Mouse (Mus musculus) brain, adult 2 months (tissue): Measurements from ENCODE around the gene Fut11.

ENCODE experiments used
- DNase-seq: peaks from one replicate; pipeline ENCODE4 v3.0.0; 2011; ENCODE audit warnings: low read depth, low spot score

Gene Fut11

DNA sequence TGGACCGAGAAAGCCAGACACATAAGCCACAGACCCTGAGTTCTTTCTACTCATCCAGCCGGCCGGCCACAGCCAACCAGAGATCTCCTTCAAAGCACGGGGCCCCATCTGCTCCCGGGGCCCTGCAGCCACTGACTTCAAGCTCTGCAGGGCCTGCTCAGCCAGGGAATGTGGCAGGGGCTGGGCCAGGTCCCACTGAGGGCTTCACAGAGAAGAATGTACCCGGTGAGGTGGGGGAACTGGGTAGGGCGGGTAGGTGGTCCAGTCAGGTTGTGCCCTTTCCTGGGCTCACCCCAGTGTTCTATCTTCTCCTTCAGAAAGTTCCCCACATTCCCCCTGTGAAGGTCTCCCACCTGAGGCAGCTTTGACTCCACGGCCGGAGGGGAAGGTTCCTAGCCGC, 23.7 kb downstream of the Fut11 start:
- DNase-seq = no peak

DNA sequence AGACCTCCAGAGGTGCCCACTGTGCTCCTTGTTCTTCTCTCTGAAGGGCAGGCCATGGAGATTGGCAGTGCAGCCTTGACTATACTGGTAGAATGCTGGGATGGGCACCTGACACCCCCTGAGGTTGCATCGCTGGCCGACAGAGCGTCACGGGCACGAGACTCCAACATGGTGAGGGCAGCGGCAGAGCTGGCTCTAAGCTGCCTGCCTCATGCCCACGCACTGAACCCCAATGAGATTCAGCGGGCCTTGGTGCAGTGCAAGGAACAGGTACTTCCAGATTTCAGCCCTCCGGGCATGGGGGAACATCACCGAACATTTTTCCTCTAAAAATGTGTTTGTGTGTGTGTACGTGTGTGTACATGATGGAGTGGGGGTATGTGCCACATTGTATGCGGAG, 25.0 kb downstream of the Fut11 start:
- no peak for DNase-seq

DNA sequence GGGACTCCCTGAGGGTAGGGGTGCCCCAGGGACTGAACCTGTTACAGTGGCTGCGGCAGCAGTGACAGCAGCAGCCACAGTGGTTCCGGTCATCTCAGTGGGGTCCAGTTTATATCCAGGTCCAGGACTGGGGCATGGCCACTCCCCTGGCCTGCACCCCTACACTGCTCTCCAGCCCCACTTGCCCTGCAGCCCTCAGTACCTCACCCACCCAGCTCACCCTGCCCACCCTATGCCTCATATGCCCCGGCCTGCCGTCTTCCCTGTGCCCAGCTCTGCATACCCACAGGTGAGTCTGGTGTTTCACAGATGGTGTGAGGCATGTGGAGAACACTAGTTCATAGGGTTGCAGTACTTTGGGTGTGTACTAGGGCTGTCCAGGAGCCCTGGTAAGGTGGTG, 26.6 kb downstream of the Fut11 start:
- DNase-seq = no peak

DNA sequence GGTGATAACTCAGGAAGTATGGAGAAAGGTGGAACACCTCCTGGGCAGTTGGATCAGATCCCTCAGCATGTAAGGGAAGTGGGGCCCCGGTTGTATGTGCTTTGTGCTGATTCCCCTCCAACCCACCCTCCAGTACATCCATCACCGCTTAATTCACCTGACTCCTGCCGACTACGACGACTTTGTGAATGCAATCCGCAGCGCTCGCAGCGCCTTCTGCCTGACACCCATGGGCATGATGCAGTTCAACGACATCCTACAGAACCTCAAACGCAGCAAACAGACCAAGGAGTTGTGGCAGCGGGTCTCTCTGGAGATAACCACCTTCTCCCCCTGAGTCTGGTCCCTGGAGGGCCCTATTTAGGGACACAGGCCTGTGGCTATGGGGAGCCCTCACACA, 28.2 kb downstream of the Fut11 start:
- DNase-seq = no peak

DNA sequence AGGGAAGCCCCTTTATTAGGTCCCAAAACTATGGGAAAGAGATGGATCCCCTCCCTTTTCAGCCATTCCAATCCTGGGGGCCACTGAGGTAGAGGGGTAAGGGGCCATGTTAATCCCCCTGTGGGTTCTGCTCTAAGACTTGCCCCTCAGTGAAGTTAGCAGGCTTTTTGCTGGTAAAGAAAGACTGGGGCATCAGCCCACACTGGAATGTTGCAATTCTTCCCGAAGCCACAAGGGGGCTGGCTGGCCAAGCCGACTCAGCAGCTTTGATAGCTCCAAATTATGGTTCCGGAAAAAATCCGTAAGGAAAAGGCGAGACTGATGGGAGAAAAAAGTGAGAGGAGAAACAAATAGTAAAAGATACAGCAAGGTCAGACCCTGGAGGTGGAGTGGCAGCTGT, 29.3 kb downstream of the Fut11 start:
- peak; percentile 80 for DNase-seq

DNA sequence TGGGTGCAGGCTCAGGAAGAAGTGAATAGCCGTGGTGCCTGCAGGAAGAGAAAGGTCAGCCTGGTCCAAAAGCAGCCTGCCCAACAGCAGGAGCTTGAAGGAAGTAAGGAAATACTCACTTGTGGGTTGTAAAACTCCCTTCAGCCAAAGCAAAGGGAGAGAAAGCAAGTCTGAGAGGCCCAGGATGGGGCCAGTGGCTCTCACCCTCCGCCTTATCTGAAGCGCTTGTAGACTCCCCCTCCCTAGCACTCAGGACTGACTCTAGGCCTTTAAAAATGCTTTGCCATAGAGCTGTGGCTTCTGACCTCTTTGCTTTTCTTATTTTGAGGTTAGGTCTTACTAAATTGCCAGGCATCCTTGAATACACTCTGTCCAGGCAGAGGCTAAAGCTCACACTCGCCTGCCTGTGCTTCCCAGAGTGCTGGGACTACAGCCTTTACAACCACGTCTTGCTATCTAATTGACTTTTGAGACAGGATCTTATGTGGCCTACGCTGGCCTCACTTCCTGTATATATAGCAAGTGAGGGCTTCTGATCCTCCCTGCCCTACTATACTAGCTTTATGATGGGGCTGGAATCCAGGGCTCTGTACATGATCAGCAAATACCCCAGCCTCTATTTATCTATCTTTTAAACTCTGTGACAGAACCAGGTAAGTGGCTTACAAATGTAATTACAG, 31.0 kb downstream of the Fut11 start:
- DNase-seq = no peak

DNA sequence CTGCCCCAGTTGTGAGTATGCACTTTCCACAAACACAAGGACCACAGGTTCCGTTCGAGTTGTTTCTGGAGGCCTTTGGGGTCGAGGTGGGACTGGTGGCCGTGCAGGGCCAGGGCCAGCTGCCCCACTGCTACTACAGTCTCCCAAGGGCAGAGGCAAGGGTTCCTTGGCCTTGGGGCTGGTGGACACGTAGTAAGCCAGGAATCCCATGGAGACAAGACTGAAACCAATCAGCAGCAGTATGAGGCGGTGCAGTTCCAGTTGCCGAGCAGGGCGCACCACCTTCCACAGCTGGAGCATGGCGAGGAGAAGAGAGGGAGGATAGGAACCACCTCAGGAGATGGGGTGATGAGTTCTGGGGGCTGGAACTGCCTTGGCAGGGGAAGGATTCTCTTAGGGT, 35.1 kb downstream of the Fut11 start:
- no peak for DNase-seq

DNA sequence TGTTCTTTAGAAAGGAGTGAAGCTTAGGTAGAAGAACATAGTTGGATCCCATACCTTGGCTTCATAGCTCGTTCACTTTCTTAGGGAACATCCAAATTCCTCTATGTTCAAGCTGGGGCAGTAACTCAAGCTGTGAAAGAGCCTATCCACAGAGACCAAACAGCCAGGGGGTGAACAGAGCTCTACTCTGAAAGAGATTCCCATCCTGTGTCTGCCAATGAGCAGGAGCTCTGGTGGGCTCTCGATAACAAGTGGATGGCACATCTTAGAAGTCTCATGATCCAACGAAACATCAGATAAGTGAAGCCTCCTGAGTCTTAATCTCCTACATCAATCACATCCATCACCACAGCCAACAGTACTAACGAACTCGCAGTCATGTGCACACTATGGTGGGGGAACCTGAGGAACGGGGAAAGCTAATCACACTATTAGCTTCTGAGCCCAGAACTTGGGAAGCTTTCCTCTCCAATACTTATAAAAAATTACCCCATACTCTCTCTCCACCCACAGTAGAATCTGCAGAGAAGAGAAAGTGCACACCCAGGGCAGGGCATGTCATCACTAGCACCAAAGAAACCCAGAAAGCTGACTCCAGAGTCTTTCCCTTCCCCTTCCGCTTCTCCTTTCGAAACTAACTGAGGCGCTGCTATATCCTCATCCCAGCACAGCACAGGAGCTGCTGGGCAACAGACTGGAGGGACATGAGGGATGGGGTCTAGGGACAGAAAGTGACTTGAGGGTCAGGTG, 36.3 kb downstream of the Fut11 start:
- DNase-seq = no peak

DNA sequence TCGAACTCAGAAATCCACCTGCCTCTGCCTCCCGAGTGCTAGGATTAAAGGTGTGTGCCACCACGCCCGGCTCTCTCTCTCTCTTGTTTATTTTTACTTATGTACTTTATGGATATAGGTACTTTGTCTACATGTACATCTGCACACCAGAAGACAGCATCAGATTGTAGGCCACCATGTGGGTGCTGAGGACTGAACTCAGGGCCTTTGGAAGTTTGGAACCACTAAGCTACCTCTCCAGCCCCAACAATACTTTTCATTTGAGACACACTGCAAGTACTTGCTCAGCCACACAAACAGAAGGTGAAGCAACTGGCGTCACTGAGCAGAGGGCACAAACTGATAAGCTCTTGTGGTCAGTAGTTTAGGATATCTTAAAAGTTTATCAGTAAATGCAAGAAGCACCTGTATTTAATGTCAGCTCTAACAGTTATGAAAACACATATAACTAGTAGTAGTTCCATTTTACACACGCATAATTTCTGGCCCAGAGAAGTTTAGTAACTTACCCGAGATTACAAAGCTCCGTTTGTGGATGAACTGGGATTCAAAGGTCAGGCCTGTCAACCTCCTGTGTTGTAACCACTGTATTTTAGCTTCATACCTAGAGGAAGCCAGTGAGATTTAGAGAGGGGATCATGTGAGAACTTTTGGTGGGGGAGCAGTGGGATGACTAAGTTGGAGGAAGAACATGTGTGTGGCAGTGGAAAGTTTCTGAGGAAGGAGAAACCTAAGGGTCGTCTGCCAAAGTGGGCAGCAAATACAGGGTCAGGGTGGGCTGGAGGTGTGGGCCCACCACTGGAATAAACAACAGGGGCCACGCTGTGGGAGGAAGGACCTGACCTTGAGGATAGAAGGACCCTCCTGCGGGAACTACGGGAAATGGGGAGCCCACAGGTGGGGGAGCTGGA, 38.5 kb downstream of the Fut11 start:
- DNase-seq = peak; percentile 41

DNA sequence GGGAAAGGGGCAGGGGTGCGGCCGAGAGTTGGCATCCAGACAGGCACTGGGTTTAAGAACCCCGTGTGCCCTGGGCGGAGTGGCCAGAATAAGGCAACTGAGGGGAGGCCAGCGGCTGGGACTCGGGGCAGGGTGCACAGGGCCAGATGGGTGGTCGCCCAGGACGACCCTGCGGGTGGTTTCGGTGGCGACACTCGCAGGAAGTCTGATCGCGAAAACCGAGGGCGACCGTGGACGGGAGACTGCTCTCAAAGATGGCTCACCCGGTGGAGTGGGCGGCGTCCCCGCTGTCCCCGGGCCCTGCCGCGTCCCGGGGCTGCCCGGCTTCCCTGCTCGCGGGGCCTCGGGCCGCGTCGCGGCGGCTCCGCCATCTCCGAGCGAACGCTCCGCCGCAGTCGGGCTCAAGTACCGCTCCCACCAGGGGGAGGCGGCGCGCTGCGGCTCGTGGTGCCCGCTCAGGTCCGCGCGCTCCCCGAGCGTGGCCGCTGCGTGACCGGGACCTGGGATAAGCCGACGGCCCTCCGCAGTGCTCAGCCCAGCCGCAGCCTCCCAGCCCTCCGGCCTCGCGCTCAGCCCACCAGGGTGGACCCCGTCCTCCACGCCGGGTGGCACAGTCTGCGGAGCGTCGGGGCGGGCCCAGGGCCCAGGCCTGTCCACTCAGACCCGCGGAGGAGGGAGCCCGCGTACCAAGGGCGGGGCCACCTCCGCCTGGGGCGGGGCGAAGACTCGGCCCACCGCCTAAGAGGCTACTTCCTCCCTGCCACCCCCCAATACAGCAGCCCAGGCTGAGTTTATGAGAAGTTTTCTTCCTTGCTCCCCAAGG, 39.4 kb downstream of the Fut11 start, which contains the start of gene Ndst2:
Ndst2 (minus strand) TSS at position 611 of the 823 bp plus-strand sequence.
- peak; percentile 95 for DNase-seq

DNA sequence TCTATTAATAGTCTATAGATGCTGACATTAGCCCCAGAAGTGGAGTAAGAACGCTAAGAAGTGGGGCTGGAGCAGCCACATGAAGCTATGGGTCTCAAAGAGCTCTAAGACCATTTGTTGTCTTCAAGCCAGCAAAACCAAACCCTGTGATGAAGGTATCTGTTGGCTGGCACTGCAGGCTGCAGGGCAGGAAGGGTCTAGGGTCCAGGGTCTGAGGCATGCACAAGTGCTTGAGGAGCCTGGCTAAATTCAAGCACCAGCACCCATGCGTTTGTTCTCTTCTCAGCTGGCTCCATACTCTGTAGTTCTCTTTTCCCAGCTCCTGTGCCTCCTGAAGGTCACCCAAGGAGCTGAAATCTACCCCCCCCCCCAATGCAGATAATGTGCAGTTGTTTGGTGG, 40.3 kb downstream of the Fut11 start:
- DNase-seq = no peak

DNA sequence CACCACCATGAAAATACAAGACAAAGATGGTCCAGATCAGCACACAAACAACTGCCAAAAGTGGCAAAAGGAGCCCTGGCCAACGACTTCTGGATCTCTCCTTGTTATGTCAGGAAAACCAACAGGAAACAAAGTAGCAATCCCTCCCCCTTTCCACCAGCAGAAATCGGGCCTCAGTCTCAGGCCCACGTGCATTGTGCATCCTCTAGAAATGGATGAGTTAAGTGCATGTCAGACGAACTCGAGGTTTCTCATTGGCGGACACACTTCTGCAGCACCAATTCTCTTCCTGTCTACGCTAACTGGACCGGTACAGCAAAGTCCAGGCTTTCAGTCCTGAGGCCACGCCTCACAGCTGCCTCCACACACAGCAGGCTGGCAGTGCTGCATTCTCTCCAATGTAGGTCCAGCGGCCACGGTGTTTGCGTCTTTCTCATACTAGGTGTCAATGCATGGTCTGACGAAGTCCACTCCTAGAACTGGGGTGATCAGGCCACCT, 41.2 kb downstream of the Fut11 start:
- no peak for DNase-seq

DNA sequence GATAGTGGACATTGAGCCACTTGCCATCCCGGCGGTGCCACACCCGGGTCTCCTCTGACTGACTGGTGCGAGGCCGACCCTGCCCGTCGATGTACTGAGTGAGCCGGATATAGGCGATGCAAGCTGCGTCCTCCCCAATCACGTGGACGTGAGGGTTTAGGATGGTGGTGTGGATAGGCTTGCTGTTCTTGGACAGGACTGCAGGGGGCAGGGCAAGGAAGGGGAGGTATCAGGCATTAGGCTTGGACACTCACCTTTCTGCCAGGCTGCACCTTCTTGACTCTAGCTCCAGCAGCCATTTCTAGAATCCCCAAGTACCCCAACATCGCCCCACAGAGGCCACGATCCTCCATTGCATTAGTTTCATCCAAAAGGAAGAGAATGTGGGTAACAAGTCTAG, 42.5 kb downstream of the Fut11 start:
- peak; percentile 71 for DNase-seq

DNA sequence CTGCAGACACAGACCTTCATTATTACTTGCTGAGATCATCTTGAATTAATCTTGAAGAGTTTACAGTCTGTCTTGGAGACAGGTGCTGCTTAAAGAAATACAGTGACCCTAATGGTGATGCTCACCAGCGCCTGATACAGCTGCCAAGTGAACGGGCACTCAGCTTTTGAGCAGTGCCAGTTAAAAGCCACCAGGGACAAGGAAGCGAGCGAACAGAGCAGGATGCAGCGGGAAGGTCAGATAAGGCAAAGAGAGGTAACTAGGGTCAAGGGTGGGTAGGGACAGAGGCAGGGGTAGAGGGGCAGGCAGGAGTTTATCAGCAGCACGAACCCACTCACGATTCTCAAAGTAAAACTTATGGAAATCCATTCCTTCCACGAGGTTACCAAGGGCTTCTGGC, 43.7 kb downstream of the Fut11 start:
- no peak for DNase-seq

DNA sequence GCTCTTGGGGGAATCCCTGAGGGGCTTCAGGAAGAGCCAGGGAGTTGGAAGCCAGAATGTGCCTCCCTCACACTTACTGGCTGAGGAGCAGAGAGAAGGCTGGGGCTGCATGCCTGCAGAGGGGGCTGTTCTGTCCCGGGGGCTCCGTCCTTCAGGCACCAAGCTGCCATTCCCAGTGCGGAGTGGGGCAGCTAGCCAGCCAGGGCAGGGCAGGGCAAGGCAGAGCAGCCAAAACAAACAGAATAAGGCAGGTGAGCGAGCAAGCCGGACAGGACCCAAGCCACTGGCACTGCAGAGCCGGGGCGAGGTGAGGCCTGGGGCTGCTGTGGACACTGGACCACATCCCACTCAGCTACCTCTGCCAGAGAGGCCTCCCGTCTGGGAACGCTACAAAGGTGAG, 46.5 kb downstream of the Fut11 start:
- no peak for DNase-seq

DNA sequence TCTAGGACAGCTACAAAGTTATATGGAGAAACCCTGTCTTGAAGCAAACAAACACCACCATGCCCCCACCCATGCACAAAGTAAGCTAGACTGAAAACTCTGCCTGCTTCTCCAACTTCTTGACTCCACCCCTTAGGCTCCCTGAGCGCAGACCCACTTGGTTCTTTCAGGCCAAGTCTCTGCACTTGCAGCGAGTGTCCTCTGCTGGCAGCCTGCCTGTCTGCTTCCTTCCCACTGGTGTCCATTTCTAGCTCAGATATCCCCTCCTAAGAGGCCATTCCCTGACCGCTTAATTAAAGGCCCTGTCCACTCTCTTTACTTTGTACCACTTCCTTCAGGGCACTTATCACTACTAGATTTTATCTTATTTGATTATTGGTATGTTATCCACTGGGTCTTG, 48.8 kb downstream of the Fut11 start:
- no peak for DNase-seq

DNA sequence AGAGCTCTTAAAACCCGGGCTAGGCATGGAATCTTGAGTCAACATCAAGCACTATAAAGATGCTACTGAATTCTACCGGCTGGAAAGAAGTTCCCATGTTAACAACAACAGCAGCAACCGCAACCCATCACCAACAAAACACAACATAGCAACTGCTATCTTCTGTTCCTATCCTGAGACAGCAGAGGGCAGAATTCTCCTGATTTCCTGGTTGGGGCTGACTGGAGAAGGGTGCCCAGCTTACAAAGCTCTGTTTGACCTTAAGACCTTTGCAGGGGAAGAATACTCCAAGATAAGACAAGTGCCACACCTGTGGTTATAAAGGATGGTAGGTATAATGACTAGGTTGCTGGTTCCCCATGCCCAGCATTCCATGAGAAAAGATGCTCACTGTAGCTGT, 52.2 kb downstream of the Fut11 start:
- DNase-seq = peak; percentile 60

DNA sequence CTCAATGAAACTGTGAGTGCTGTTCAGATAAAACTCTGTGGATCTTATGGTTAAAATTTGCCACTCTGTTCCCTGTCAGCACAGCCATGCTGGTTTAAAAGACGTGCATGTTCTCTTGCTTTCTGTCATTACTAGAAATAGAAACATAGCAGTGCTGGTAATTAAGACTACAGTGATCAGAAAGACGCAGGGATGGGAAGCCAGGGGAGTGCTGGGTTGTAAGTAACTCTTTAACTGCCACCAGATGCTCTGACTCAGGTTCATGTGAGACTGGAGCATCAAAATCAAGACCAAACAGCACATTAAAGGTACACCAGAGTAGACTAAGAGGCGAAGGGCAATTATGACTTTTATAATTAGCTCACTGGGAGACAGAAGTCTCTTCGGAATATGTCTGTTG, 53.6 kb downstream of the Fut11 start:
- peak; percentile 42 for DNase-seq

DNA sequence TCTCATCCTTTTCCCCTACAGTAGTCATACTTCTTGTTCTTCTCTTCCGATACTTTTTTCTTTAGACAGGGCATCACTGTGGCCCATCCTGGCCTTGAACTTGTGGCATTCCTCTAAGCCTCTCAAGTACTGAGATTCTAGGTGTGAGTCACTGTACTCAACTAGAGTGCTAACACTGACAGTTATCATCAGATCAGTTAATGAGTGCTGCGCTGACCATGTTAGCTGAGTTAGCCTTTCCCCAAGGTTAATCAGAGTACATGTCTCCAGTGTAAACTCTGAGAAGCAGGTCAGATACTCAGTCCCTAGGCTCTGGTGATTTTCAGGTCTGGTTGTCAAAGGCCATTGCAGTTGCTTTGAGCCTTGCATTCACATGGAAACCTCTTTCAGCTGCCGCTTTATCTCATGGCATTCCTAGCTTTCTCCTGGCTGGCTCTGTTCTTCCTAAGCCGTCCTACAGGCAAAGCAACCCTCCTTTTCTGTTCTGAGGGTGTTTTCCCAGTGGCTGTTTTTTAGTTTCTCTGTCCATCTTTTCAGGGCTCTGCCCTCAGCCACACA, 54.8 kb downstream of the Fut11 start:
- no peak for DNase-seq

DNA sequence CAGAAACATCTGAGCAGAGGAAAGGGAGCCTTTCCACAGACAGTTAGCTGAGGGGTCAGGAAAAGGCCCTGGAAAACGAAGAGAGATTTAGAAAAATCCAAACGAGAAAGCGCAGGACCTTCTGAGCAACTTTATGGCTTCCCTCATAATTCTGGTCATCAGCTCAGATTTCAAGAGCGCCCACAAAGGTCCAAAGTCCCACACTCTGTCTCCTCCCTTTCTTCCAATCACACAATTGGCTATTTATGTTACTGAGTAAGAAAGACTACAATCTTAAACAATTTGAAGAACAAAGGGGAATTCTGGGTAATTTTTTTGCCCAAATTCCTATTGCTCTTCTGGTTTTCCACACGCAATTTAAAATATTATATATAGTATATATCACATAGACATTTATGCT, 55.7 kb downstream of the Fut11 start:
- no peak for DNase-seq
